Mouse (Mus musculus) MEL-GATA-1-ER (cell line): ENCODE measurements at regions not wholly inside any gene's neighbourhood (a gene's known extent, or its start where the extent isn't known, plus 50 kb on each side); places are given as distances from the start of the nearest gene placed in this dataset.

Experiments used
- DNase-seq: peaks from one replicate; pipeline ENCODE4 v3.0.0-alpha.2; 2012; ENCODE audit warnings: low read depth; ENCODE audit errors: extremely low read depth

- DNase-seq = no peak
These were observed 51.5 kb upstream of the Stmnd1 start for GRCm38 (mm10) chr13:46222031-46222430.

GRCm38 (mm10) chr13:46218101-46218701 lies 55.3 kb upstream of the Stmnd1 start:
- DNase-seq = no peak

GRCm38 (mm10) chr13:46216954-46217838 lies 56.3 kb upstream of the Stmnd1 start:
- no peak for DNase-seq

GRCm38 (mm10) chr13:46203551-46203950 lies 70.0 kb upstream of the Stmnd1 start:
- DNase-seq = no peak

- DNase-seq = no peak
These were observed 70.9 kb upstream of the Stmnd1 start for GRCm38 (mm10) chr13:46202586-46202985.

- no peak for DNase-seq
These were observed 72.4 kb upstream of the Stmnd1 start for GRCm38 (mm10) chr13:46201029-46201599.

- no peak for DNase-seq
These were observed 80.4 kb upstream of the Stmnd1 start for GRCm38 (mm10) chr13:46193131-46193530.

GRCm38 (mm10) chr13:46189726-46190125 lies 83.8 kb upstream of the Stmnd1 start:
- DNase-seq = no peak

GRCm38 (mm10) chr13:46182851-46183250 lies 90.7 kb upstream of the Stmnd1 start:
- DNase-seq = peak; percentile 13

GRCm38 (mm10) chr13:46180606-46181133 lies 92.9 kb upstream of the Stmnd1 start:
- no peak for DNase-seq

- no peak for DNase-seq
These were observed 93.6 kb upstream of the Stmnd1 start for GRCm38 (mm10) chr13:46179916-46180315.

GRCm38 (mm10) chr13:46173103-46173502 lies 100.4 kb upstream of the Stmnd1 start:
- no peak for DNase-seq

GRCm38 (mm10) chr13:46162025-46162374 lies 111.5 kb upstream of the Stmnd1 start:
- DNase-seq = peak; percentile 16

GRCm38 (mm10) chr13:46161261-46162024 lies 112.1 kb upstream of the Stmnd1 start:
- DNase-seq = no peak

GRCm38 (mm10) chr13:46159354-46159753 lies 114.2 kb upstream of the Stmnd1 start:
- no peak for DNase-seq

GRCm38 (mm10) chr13:46153282-46154260 lies 120.0 kb upstream of the Stmnd1 start:
- no peak for DNase-seq

GRCm38 (mm10) chr13:46140006-46140405 lies 133.5 kb upstream of the Stmnd1 start:
- DNase-seq = no peak

GRCm38 (mm10) chr13:46139251-46139650 lies 134.3 kb upstream of the Stmnd1 start:
- no peak for DNase-seq

GRCm38 (mm10) chr13:46135411-46135810 lies 138.1 kb upstream of the Stmnd1 start:
- DNase-seq = no peak

- DNase-seq = no peak
These were observed 144.2 kb upstream of the Stmnd1 start for GRCm38 (mm10) chr13:46129236-46129855.
